Mouse (Mus musculus) olfactory bulb, adult 2 months (tissue): ENCODE data around the gene Fto.

Source experiments
- CTCF ChIP-seq: fragments of 200-500 bp; IDR thresholded peaks from 2 replicates; pipeline ENCODE4 v1.5.1; 2012; ENCODE audit warnings: low read depth, mild to moderate bottlenecking, low read length, moderate library complexity; ENCODE audit not compliant: insufficient read depth
- POLR2A ChIP-seq: fragments of 200-500 bp; IDR thresholded peaks from 2 replicates; pipeline ENCODE4 v1.6.1; 2012; ENCODE audit warnings: mild to moderate bottlenecking, low read depth, low read length, moderate library complexity; ENCODE audit not compliant: insufficient read depth

DNA sequence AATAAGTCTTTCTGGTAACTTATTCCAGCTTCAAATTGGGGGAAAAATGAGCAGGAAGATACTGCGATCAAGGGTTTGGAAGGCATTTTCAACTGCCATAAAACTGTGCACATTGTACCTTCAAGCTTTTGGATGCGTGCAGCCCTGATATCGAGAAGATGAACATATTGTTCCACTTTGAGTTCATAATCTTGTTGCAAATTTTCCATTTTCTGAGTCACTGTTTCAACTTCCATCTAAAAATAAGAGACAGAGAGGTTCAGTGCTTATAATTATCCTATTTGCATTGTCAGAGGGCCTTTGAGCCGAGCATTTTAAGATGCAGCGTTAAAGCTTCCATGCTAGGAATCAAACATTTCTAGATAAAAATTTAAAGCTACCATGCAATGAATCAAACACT lies 39.8 kb upstream of the Fto start:
- no peak for TF ChIP-seq CTCF
- no peak for TF ChIP-seq POLR2A
